Mouse (Mus musculus) kidney, embryonic 14.5 days (tissue): ENCODE data around the gene Akt1. TPM values are rescaled to one million over a fixed set of nuclear protein-coding genes. Genes with fewer than 3 reads are reported as not detected.

ENCODE experiments used
- ATAC-seq: fragments of 200-750 bp; cut with Nextera tagmentation; 2 replicates; pipeline ENCODE4 v1.8.0; 2017; ENCODE audit warnings: moderate number of reproducible peaks, mild to moderate bottlenecking, moderate TSS enrichment, moderate library complexity; ENCODE audit not compliant: low FRiP score, low TSS enrichment
- H3K27ac ChIP-seq: fragments of 300-500 bp; sonication (generic); 2 replicates; pipeline ENCODE4 v1.5.1; 2014; ENCODE audit warnings: low read depth, mild to moderate bottlenecking, low read length, moderate library complexity, mixed read lengths
- H3K27me3 ChIP-seq: fragments of 300-500 bp; sonication (generic); 2 replicates; pipeline ENCODE4 v1.6.1; 2014; ENCODE audit warnings: mild to moderate bottlenecking, low read length; ENCODE audit not compliant: control insufficient read depth, insufficient read depth
- H3K36me3 ChIP-seq: fragments of 300-500 bp; sonication (generic); 2 replicates; pipeline ENCODE4 v1.6.1; 2014; ENCODE audit warnings: low read length, mixed read lengths; ENCODE audit not compliant: control insufficient read depth, insufficient read depth
- H3K4me1 ChIP-seq: fragments of 300-500 bp; sonication (generic); 2 replicates; pipeline ENCODE4 v1.6.1; 2014; ENCODE audit warnings: low read length, mixed read lengths; ENCODE audit not compliant: control insufficient read depth, insufficient read depth
- H3K4me2 ChIP-seq: fragments of 300-500 bp; sonication (generic); replicated peaks from 2 replicates; pipeline ENCODE4 v1.6.1; 2014; ENCODE audit warnings: low read depth, mild to moderate bottlenecking, low read length
- H3K4me3 ChIP-seq: fragments of 300-500 bp; sonication (generic); 2 replicates; pipeline ENCODE4 v1.5.1; 2014; ENCODE audit warnings: mild to moderate bottlenecking, low read length
- H3K9ac ChIP-seq: fragments of 300-500 bp; sonication (generic); 2 replicates; pipeline ENCODE4 v1.6.1; 2014; ENCODE audit warnings: low read depth, mild to moderate bottlenecking, low read length, moderate library complexity
- H3K9me3 ChIP-seq: fragments of 300-500 bp; sonication (generic); 2 replicates; pipeline ENCODE4 v1.6.1; 2016; ENCODE audit warnings: low read length; ENCODE audit not compliant: control insufficient read depth
- WGBS: fragments of 180-500 bp; shearing (Covaris S2); extraction: QIAGEN DNeasy Blood & Tissue Kit; methylation state at CpG from one replicate; pipeline ENCODE4 v1.1.7; 2014; 5-methylcytosine and 5-hydroxymethylcytosine counted together
- polyA plus RNA-seq: library from polyadenylated mRNA; unstranded; fragments of >200 nt; fragmentation: Nextera tagmentation; extraction: Ambion mirVana; gene quantifications from 2 replicates; pipeline ENCODE4 v1.2.1, GENCODE M21; 2014

Akt1 gene
- polyA plus RNA-seq, 1 experiment from 2014 or later, result 50.8 TPM

DNA sequence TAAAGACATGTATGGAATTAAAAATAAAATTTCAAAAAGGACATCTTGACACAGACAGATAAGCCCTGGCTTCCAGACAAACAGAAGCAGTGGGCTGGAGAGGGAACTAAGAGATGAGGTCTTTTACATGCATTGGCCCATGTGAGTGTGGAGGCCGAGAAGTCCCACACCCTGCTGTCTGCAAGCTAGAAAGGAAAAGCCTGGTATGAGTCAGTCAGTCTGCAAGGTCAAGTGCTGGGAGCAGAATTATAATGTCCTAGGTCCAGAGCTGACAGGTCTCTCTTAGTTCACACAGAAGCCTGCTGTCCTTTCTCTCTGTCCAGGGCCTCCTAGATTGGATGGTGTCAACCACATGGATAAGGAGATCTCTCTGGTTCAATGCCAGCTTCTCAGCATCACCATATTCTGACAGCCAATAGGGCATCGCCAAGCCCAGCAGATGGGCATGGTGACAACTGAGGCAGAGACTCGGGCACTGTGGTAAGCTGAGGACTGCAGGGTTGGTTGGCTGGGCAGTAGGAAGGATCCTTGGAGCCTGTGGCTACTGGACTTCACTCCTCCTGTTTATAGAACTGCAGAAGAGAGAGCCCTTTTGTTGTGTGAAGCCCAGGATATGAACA is 22.2 kb upstream of the Akt1 start:
- ATAC-seq, result no peak
- peaks cover 21% of the 10 kb centered on the region for H3K4me1 ChIP-seq
- 86% methylated on average over 3 of the region's 3 CpGs for WGBS
- peaks cover 11% of the 10 kb centered on the region; the same call in 1 of the 2 replicates for H3K27me3 ChIP-seq
- H3K4me2 ChIP-seq, result no peak overlapping the region
- no peaks in the 10 kb centered on the region for H3K36me3 ChIP-seq
- no peak overlapping the region for H3K4me3 ChIP-seq
- H3K9me3 ChIP-seq, result no peaks in the 10 kb centered on the region
- no peak overlapping the region for H3K27ac ChIP-seq
- no peak overlapping the region for H3K9ac ChIP-seq

DNA sequence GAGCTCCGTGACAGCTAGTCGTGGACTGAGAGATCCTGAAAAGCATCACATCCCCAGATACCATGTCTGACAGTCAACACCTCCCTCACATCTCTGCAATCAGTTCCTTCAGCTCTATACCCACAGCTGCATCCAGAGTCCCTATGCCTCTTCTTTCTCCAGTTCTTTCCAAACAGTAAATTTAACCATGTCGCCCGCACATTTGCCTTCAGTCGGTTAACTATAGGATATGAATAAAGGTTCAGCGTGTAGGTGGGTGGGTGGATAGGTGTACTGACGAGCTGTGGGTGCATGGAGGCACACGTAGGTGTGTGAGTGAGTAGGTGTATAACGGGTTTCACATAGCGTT is 19.4 kb upstream of the Akt1 start:
- H3K9ac ChIP-seq, result peak overlapping the region; percentile 92
- H3K9me3 ChIP-seq, result no peaks in the 10 kb centered on the region
- H3K4me2 ChIP-seq, result peak overlapping the region; percentile 63
- H3K36me3 ChIP-seq, result no peaks in the 10 kb centered on the region
- no peak for ATAC-seq
- H3K27me3 ChIP-seq, result no peaks in the 10 kb centered on the region
- peak overlapping the region; percentile 66; the same call in 1 of the 2 replicates for H3K4me3 ChIP-seq
- peaks cover 10% of the 10 kb centered on the region for H3K4me1 ChIP-seq
- 83% methylated on average over 10 of the region's 10 CpGs for WGBS
- H3K27ac ChIP-seq, result no peak overlapping the region

DNA sequence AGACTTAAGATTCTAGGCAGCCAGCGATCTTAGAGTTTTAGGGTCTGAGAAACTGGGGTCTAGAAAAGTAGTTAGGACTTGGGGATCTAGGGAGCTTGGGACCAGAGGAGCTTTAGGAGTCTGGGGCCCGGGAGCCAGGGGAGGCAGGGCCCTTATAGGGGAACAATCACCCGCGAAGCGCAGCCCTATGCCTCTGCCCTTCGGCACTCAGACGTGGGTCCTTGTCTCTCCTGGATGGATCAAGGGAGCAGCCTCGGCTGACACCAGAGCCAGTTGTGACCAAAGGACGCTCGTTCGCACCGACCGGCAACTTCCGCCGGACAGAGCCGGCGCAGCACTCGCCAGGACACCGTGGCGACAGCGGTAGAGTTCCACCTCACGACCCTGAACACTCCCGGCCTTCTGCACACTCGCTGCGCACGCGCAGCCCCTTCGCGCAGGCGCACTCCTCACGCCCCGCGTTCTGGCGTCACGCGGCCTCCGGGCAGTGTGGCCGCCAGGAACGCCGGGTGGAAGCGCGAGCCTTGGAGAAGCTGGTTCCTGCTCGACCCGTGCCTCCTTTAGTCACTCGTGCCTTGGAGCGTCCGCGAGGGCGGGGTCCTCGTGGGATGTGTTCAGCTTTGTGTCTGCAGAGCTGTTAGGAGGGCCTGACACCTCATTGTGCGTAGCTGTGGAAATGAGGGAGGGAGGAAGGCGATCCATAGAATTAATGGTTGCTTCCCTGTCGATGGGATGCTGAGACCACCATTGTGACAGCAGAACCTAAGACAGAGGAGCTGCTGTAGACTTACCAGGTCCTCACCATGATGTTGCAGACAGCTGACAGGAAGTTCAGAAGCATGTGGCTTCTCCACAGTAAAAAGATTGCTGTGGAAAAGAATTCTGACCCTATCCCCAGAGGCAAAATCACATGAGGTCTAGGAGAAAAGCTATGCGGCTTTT is 18.8 kb upstream of the Akt1 start:
- WGBS, result 3% methylated on average over 54 of the region's 54 CpGs
- Histone ChIP-seq H3K27me3 (no peaks in the 10 kb centered on the region), H3K4me2 (peak overlapping the region; percentile 63), H3K9ac (peak overlapping the region; percentile 92), H3K27ac (peak overlapping the region; percentile 79; the same call in 1 of the 2 replicates), H3K9me3 (no peaks in the 10 kb centered on the region), H3K36me3 (no peaks in the 10 kb centered on the region), H3K4me3 (peak overlapping the region; percentile 66), H3K4me1 (peaks cover 10% of the 10 kb centered on the region)
- peak; percentile 94 for ATAC-seq

DNA sequence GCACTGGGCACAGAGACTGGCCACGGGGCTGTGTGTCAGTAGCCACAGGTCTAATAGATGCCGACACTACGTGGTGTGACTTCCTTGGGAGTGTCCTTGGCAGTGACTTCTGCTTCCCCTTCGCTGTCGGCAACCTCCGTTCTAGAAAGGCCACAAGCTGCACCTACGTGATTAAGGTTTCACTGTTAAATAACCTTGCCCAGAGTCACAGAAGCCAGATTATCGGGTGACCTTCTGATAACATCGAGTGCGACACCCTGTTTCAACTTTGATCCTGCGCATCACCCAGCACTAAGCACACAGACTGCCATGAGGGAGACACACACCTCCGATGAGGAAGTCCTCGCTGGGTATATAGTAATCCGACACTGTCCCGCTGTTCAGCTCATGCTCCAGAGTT is 13.8 kb upstream of the Akt1 start:
- no peaks in the 10 kb centered on the region for H3K27me3 ChIP-seq
- ATAC-seq, result no peak
- no peaks in the 10 kb centered on the region; the same call in 1 of the 2 replicates for H3K9me3 ChIP-seq
- no peak overlapping the region for H3K4me2 ChIP-seq
- no peak overlapping the region for H3K4me3 ChIP-seq
- H3K27ac ChIP-seq, result no peak overlapping the region
- H3K4me1 ChIP-seq, result peaks cover 5% of the 10 kb centered on the region
- WGBS, result 51% methylated on average over 15 of the region's 15 CpGs
- H3K36me3 ChIP-seq, result no peaks in the 10 kb centered on the region
- H3K9ac ChIP-seq, result no peak overlapping the region

DNA sequence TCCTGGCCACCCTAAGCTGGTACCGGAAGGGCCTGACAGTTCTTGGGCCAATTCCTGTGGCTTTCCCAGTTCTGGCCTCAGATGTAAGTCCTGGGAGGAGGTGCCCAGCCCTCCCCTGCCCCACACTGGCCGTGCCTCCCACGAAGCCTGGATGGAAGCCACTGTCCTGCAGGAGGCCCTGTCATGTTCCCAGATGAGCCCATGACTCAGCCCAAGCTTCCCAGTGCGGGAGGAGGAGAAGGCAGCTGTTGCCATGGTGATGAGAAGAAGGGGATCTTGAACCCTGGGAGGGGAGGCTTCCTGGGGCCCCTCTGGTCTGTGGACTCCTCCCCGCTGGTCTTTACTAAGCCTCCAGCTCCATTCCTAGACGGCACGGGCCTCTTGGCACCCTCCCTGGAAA is 8.7 kb upstream of the Akt1 start:
- Histone ChIP-seq H3K27ac (no peak overlapping the region), H3K4me1 (peaks cover 9% of the 10 kb centered on the region), H3K9me3 (no peaks in the 10 kb centered on the region; the same call in 1 of the 2 replicates), H3K4me2 (no peak overlapping the region), H3K9ac (no peak overlapping the region), H3K36me3 (no peaks in the 10 kb centered on the region; the same call in 1 of the 2 replicates), H3K4me3 (no peak overlapping the region), H3K27me3 (peaks cover 23% of the 10 kb centered on the region)
- 53% methylated on average over 7 of the region's 7 CpGs for WGBS
- ATAC-seq, result no peak

DNA sequence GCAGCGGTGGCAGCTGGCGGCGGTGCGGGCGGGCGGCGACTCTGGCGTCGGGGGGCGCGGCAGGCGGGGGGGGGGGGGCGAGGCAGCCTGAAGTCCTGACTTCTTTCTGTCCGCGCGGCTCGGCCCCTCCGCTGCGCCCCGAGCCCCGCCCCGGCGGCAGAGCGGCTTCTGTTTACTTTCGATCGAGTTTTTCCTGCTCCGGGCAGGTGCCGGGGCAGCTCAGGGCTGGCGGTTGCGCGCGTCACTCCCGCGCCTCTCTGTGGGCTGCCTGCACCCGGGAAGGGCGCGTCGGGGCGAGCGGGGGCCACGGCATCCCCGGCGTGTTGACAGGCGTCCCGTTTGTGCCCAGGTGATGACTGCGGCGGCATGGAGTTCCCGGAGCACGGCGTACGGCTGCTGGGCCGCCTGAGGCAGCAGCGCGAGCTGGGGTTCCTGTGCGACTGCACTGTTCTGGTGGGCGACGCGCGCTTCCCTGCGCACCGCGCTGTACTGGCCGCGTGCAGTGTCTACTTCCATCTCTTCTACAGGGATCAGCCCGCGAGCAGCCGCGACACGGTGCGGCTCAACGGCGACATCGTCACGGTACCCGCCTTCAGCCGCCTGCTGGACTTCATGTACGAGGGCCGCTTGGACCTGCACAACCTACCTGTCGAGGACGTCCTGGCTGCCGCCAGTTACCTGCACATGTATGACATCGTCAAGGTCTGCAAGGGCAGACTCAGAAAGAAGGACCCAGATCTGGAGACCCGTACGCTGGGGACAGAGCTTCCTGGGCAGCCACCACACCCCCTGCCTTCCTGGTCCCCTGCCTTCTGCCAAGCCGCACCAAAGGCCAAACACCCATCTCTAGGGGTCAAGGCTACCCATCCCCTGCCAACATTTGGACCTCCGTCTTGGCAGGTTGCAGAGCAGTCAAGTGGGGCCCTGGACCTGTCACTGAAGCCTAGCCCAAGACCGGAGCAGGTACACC is 4.6 kb upstream of the Akt1 start:
- Histone ChIP-seq H3K27ac (0 out of 2 replicates have a peak overlapping the region, but pooled peaks have one; percentile 47), H3K4me2 (peak overlapping the region; percentile 97), H3K9ac (peak overlapping the region; percentile 70), H3K4me3 (peak overlapping the region; percentile 71), H3K4me1 (peaks cover 25% of the 10 kb centered on the region), H3K36me3 (no peaks in the 10 kb centered on the region; the same call in 1 of the 2 replicates), H3K9me3 (no peaks in the 10 kb centered on the region), H3K27me3 (peaks cover 23% of the 10 kb centered on the region)
- 4% methylated on average over 63 of the region's 87 CpGs for WGBS
- peak; percentile 13; the same call in 1 of the 2 replicates for ATAC-seq

DNA sequence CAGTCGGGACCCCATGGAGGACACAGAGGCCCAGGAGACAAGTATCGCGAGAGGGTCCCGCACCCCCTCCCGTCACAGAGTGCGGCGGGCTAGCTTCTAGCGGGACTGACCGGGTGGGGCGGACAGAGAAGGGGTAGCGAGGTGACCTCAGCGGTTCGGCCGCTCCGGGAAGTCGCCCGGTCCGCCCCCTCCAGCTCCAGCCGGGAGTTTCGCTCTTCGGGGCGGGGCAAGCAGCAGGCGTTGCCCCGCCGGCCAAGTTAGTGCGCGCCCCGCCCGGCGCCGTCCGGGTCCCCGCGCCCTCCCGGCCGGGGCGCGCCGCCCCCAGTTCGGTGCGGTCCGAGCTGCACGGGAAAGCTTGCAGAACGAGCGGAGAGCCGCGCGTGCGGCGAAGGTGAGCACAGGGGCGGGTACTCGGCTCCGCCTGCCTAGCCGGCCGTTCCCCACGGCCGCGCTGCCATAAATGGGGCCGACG is 3.9 kb upstream of the Akt1 start, which contains the start of gene Zbtb42:
Zbtb42 (plus strand) TSS at position 274 of the 472 bp plus-strand sequence.
- no peaks in the 10 kb centered on the region for H3K9me3 ChIP-seq
- H3K4me1 ChIP-seq, result peaks cover 25% of the 10 kb centered on the region
- ATAC-seq, result peak; percentile 36
- H3K27ac ChIP-seq, result peak within 1 kb of the TSS; percentile 47; the same call in 1 of the 2 replicates
- peak within 1 kb of the TSS; percentile 71 for H3K4me3 ChIP-seq
- H3K27me3 ChIP-seq, result peaks cover 23% of the 10 kb centered on the region
- H3K9ac ChIP-seq, result peak within 1 kb of the TSS; percentile 70
- WGBS, result under 1% methylated on average over 48 of the region's 60 CpGs
- peak within 1 kb of the TSS; percentile 97 for H3K4me2 ChIP-seq
- H3K36me3 ChIP-seq, result no peaks in the 10 kb centered on the region; the same call in 1 of the 2 replicates

DNA sequence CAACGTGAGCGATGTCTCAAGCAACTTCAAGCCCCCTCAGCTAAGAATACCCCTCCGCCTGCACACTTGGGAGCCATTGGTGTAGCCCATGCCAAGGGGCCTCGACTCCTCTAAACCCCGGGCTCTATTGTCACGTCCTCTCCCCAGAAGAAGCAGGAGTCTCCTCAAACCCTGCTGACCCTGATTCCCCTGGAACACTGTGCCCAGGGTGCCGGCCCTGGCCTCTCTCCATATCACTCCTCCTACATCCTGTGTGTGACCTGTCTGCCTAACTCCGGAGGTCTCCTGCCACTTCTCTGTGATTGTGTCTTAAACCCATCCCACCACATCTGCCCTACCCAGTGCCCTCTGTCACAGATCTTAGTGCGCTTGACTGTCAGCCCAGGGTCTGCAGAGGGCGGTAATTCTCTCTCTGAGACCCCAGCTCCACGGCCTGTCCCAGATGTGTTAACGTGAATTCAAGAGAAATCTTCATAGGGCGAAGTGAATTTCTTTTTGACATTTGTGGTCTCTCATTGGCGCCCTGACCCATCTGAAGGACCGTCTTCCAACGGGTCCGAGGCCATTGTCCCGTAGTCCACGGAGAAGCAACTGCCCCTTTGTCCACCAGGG is 3.4 kb upstream of the Akt1 start:
- peak overlapping the region; percentile 70 for H3K9ac ChIP-seq
- peaks cover 23% of the 10 kb centered on the region for H3K27me3 ChIP-seq
- peak overlapping the region; percentile 97 for H3K4me2 ChIP-seq
- no peaks in the 10 kb centered on the region for H3K9me3 ChIP-seq
- ATAC-seq, result peak; percentile 3; the same call in 1 of the 2 replicates
- no peaks in the 10 kb centered on the region; the same call in 1 of the 2 replicates for H3K36me3 ChIP-seq
- H3K4me3 ChIP-seq, result peak overlapping the region; percentile 71
- WGBS, result 12% methylated on average over 19 of the region's 19 CpGs
- H3K27ac ChIP-seq, result peak overlapping the region; percentile 47; the same call in 1 of the 2 replicates
- H3K4me1 ChIP-seq, result peaks cover 25% of the 10 kb centered on the region
